Mouse (Mus musculus) embryonic facial prominence, embryonic 11.5 days (tissue): Measurements from ENCODE around the gene Spata6. TPM values are rescaled to one million over a fixed set of nuclear protein-coding genes. Genes with fewer than 3 reads are reported as not detected.

Experiments
- ATAC-seq: fragments of 200-750 bp; cut with Nextera tagmentation; replicated peaks from 2 replicates; pipeline ENCODE4 v1.8.0; 2017; ENCODE audit warnings: low read depth; ENCODE audit not compliant: insufficient number of reproducible peaks, low FRiP score, low TSS enrichment
- DNase-seq: peaks from one replicate; pipeline ENCODE4 v3.0.0-alpha.2; 2015; ENCODE audit warnings: low spot score
- H3K27ac ChIP-seq: fragments of 300-500 bp; sonication (generic); replicated peaks from 2 replicates; pipeline ENCODE4 v1.5.1; 2014; ENCODE audit warnings: mild to moderate bottlenecking, low read depth, low read length, control low read depth
- H3K27me3 ChIP-seq: fragments of 300-500 bp; sonication (generic); 2 replicates; pipeline ENCODE4 v1.6.1; 2014; ENCODE audit warnings: mild to moderate bottlenecking, low read length, moderate library complexity, mixed read lengths; ENCODE audit not compliant: control insufficient read depth, insufficient read depth
- H3K36me3 ChIP-seq: fragments of 300-500 bp; sonication (generic); replicated peaks from 2 replicates; pipeline ENCODE4 v1.6.1; 2014; ENCODE audit warnings: low read depth, mild to moderate bottlenecking, low read length, moderate library complexity, mixed read lengths; ENCODE audit not compliant: control insufficient read depth, insufficient read depth
- H3K4me1 ChIP-seq: fragments of 300-500 bp; sonication (generic); 2 replicates; pipeline ENCODE4 v1.6.1; 2014; ENCODE audit warnings: low read length, mixed read lengths; ENCODE audit not compliant: control insufficient read depth, insufficient read depth
- H3K4me2 ChIP-seq: fragments of 300-500 bp; sonication (generic); 2 replicates; pipeline ENCODE4 v1.6.1; 2014; ENCODE audit warnings: low read depth, mild to moderate bottlenecking, control low read depth, low read length, moderate library complexity
- H3K4me3 ChIP-seq: fragments of 300-500 bp; sonication (generic); 2 replicates; pipeline ENCODE4 v1.5.1; 2014; ENCODE audit warnings: low read depth, low read length, control low read depth
- H3K9ac ChIP-seq: fragments of 300-500 bp; sonication (generic); replicated peaks from 2 replicates; pipeline ENCODE4 v1.6.1; 2014; ENCODE audit warnings: mild to moderate bottlenecking, control low read depth, low read length
- H3K9me3 ChIP-seq: fragments of 300-500 bp; sonication (generic); replicated peaks from 2 replicates; pipeline ENCODE4 v1.6.1; 2016; ENCODE audit warnings: mild to moderate bottlenecking, low read length, inconsistent platforms, mixed read lengths; ENCODE audit not compliant: control insufficient read depth
- WGBS: fragments of 180-500 bp; shearing (Covaris S2); extraction: QIAGEN DNeasy Blood & Tissue Kit; methylation state at CpG from one replicate; pipeline ENCODE4 v1.1.7; 2014; 5-methylcytosine and 5-hydroxymethylcytosine counted together
- polyA plus RNA-seq: library from polyadenylated mRNA; unstranded; fragments of >200 nt; fragmentation: Nextera tagmentation; extraction: Ambion mirVana; gene quantifications from 2 replicates; pipeline ENCODE4 v1.2.1, GENCODE M21; 2014

Spata6 gene
- polyA plus RNA-seq, 1 experiment from 2014 or later = 30.6 TPM

DNA sequence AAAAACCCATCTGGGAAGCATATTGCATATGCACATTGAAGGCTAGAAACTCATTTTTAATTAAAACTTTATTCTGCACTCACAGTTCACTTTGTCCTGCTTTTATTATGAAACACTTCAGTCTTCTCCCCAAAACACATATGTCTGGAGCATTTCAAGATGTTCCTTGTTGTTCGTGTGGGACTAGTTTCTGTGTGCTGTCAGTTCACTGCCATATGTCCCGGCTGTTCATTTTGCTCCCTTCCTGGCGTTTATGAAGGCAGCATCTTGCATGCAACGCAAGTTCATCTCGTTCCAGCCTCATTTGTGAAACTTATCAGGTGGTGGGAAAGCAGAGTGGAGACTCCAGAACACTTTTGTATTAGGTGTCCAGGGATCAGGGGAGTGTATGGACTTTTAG lies 146.9 kb downstream of the Spata6 start:
- H3K9ac ChIP-seq = no peak overlapping the region
- no peak overlapping the region for H3K4me2 ChIP-seq
- DNase-seq (no peak), ATAC-seq (no peak)
- no peaks in the 10 kb centered on the region for H3K36me3 ChIP-seq
- no peak overlapping the region for H3K27ac ChIP-seq
- no peaks in the 10 kb centered on the region for H3K4me1 ChIP-seq
- no peaks in the 10 kb centered on the region for H3K27me3 ChIP-seq
- H3K4me3 ChIP-seq = no peak overlapping the region
- no peaks in the 10 kb centered on the region for H3K9me3 ChIP-seq
- 82% methylated on average over 5 of the region's 5 CpGs for WGBS

DNA sequence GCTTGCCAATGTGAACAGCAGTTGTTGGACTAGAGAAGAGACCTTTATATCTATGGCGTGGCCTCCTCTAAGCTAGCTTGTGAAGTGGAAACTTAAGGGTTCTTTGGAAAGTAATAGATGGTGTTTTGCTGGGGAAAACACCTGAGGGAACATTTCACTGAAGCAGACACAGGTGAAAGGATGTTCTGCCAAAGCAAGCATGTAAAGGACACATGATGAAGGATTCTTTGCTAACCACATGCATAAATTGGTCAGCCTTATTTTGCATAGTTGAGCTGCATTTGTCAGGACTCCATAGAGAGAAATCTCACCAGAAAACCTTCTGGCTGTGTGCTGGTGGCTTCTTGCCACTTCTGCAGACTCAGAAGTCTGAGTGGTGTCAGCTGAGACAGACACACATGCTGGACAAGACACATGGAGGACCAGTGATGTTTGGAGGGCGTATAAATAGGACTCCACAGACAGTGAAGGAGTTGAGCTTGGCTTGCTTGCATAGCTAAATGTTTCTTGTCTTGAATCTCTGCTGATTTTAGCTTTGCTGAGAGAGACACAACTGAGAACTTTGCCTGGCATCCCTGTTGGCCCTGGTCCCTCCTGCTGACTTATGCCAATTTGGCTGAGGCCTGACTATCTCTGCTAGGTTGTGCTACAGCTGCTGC lies 148.1 kb downstream of the Spata6 start:
- WGBS = 71% methylated on average over 2 of the region's 2 CpGs
- Histone ChIP-seq H3K36me3 (no peaks in the 10 kb centered on the region), H3K4me3 (no peak overlapping the region), H3K4me1 (no peaks in the 10 kb centered on the region), H3K27ac (no peak overlapping the region), H3K9ac (no peak overlapping the region), H3K27me3 (no peaks in the 10 kb centered on the region), H3K9me3 (no peaks in the 10 kb centered on the region), H3K4me2 (no peak overlapping the region)
- ATAC-seq (no peak), DNase-seq (no peak)

Other genes starting within 250 kb of the Spata6 start
- 0.07 TPM in 1 of 2 replicates, not detected in the other for gene Slc5a9, start 182.9 kb downstream of the Spata6 start, polyA plus RNA-seq
- gene Skint8, start 199.4 kb downstream of the Spata6 start, polyA plus RNA-seq = not detected in 2 replicates